Mouse (Mus musculus) T-helper 1 cell (primary cell): ENCODE measurements around the gene Cyp1a1.

ENCODE experiments used
- in situ Hi-C: fragments of 300-600 bp; cut with MboI, MseI; formaldehyde crosslinking; loops from one replicate; pipeline ENCODE4 v1.15.1; 2025; ENCODE audit warnings: high pct_unique_total_duplicates

The Cyp1a1 gene

DNA sequence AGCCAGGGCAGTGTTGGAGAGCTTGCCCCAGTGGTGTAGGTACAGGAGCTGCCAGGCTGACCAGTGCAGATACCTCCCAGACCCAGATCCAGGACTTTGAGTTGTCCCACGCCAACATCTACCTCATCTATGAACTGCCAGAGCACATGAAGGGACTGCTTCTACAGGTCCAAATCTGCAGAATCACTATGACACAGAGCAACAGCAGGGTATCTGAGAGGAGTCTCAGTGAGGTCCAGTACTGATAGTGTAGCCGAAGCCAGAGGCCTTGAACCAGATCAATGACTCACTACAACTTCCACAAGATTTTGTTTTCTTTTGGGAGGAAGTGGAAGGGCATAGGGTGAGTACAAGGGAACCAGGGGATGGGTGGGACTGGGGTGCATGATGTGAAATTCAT is at the start of gene Cyp1a1:
Cyp1a1 (plus strand) TSS at position 178 of the 400 bp plus-strand sequence.
- in situ Hi-C loops, result no loop called here

DNA sequence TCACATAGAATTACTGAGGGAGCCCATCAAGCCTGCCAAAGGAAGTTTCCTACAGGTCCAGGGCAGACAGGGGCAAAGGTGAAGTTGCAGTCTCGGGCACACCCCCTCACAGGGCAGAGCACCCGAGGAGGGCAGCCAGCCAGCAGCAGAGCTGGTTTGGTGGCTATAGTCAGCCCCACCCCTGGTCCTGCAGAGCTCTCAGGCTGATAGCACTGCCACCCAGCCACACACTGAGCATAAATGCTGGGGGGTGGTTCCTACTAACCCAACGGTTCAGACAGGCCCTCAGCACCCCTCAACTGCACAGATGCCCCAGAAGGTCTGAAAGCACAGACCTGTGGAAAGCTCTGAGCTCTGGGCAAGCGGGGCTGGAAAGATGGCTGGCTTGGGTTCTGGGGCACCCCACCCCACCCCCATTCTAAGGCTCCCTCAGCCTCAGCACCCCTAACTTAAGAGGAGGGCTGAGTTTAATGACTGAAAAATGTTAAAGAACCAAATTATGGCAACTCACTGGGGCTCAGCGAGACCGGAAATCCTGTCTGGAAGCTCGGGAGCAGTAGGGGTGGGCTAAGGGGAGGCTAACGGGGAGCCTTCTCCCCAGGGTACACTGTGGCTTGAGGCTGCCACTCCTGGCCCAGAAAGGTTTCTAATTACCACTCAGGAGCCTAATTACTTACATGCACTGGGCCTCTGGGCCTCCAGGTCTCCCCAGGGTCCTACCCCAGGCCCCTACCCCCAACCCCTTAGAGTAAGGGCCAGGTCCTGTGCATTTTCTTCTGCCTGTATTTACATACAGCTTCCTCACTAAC is 48.9 kb upstream of the Cyp1a1 start:
- in situ Hi-C loops, result no loop called here

DNA sequence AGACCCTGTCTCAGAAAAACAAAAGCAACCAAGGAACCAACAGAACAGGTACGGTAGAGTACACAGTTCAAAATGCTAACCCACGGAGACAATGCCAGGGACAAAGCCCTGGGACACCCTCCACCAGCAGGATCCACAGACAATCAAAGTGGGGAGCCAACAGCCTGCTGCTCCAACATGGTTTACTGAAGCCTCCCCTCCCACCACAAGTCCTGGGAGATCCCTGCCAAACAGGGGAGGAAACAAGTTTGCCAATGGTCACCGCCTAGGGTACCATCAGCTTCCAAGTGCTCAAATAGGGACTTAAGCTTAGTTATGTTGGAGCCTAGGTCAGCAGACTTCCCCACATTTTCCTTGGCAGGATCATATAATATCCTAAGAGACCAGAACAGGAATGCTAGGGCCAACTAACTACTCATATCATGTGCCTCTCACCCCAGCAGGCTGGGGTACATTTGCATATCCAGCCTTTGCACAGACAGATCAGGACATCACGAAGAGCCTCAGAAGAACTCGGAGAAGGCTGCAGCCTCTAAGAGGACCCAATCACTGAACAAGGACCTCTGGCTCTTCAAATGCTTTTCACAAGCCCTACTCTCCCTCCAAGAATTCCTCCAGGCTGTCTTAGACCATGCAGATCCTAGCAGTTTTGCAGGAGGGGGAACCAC is 47.9 kb upstream of the Cyp1a1 start:
- in situ Hi-C loops, result loop anchor here (5.0 kb wide), 1 partner anchor 87 kb away; the partner anchor contains the start of gene Mpi

- in situ Hi-C loops, result loop anchor here (5.0 kb wide), 1 partner anchor 88 kb away; the partner anchor contains the start of gene Mpi
These were observed 47.3 kb upstream of the Cyp1a1 start for GRCm38 (mm10) chr9:57640384-57640783.

DNA sequence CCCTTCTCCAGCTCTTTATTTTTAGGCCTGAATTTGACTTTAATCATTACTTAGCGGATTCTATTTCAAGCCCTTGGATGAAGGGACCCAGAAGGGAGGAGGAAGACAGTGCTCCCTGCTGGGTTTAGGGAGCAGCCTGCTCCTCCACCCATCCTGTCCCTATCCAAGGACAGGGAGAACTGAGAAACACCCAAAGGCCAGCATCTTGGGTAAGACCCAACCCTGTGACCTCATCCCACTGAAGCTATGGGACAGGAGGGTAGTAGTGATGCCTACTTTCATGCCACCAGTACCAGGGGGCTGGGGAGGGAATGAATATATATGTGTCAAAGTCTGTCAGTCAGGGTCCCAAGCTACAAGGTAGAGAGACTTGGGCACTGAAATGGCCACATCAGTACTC is 46.7 kb upstream of the Cyp1a1 start:
- in situ Hi-C loops, result loop anchor here (5.0 kb wide), 1 partner anchor 89 kb away; the partner anchor contains the start of gene Mpi

DNA sequence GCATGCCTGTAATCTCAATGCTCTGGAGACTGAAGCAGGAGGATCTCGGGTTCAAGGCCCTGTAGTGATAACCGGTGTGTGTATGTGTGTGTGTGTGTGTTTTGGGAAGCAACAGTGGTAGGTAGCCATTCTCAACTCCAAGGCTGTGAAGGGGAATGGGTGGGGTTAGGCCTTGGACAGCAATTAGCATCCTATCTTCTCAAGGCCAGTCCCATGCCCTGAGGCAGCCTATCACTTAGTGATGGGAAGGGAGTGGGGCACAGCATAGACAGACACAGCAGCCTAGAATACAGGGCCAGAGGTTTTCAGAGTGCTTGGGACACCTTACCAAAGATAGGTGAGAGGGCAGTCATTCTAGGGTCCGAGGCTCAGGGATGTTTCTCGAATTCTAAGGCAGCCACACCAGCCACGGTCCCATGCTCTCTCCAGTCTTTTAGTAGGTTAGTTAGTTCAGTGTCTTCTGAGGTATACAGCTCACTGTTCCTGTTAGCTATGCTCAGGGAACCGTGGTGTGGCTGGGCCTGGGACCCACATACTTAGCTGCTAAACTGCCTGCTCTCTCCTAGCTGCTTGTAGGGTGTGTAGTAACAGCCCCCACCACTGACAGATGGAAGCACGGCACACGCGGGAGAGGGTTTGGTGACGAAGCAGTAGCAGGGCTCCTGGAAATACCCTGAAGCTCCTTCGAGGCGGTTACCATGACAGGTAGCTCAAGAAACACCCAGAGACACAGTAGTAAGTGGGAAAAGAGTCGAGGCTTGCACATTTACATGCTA is 45.8 kb upstream of the Cyp1a1 start:
- in situ Hi-C loops, result loop anchor here (5.0 kb wide), 1 partner anchor 90 kb away; the partner anchor contains the start of gene Mpi

GRCm38 (mm10) chr9:57643169-57643855 is 44.4 kb upstream of the Cyp1a1 start:
- in situ Hi-C loops, result loop anchor here (5.0 kb wide), 1 partner anchor 91 kb away; the partner anchor contains the start of gene Mpi

DNA sequence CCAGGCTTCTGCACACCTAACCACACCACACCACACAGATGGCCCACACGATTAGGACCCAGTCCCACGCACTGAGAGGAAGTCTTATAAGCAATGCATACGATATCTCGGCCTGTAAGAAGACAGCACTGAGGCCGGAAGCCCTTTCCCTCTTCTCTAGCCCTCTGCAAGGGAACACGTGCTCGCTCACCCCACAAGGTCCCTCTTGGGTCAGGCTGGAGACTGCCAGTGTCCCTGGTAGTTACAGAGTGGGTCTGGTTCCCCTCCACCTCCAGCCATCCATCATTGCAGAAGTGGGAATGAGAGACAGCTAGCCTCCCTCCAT is 43.9 kb upstream of the Cyp1a1 start:
- in situ Hi-C loops, result loop anchor here (5.0 kb wide), 1 partner anchor 92 kb away; the partner anchor contains the start of gene Mpi

GRCm38 (mm10) chr9:57644442-57644943 is 43.2 kb upstream of the Cyp1a1 start:
- in situ Hi-C loops, result loop anchor here (5.0 kb wide), 1 partner anchor 92 kb away; the partner anchor contains the start of gene Mpi

DNA sequence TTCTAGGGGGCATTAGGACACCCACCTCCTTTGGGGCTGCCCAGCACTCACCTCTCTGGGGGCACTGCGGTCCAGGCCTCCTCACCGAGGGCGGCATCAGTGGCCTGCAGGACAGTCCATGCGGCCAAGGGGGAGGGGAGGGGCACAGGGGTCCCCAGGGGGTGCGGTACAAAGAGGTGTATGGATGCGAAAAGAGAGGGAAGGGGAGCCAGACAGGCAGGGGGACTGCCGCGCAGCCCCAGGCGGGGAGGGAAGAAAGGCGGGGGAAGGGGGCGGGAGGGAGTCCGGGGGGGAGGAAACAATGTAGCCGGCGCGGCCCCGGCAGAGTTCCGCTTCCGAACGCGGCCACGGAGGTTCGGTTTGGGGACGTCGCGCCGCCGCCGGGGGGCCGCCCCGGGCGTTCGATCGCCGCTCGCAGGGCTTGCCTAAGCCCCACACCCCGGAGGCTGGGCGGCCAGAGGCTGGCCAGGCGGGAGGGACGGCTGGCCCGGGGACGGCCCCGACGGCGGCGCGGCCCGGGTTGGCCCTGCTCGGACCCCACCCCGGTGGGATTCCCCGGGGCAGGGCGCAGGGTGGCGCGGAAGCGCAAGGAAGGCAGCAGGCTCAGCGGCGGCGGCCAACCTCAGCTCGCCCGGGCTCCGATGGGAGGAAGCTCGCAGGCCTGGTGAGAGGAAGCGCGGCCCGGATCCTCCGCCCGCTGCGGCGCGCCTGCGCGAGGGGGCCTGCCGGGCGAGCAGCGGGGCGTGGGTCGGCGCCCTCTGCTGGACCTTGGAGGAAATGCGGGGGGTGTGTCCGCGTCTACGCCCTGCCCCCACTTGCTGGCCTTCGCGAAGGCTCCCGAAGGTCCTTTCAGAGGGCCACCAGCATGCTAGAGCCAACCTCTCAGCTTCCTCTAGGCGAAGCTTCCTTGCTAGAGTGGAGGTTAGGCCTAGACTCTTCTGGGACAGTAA is 42.5 kb upstream of the Cyp1a1 start:
- in situ Hi-C loops, result loop anchor here (5.0 kb wide), 1 partner anchor 93 kb away; the partner anchor contains the start of gene Mpi

DNA sequence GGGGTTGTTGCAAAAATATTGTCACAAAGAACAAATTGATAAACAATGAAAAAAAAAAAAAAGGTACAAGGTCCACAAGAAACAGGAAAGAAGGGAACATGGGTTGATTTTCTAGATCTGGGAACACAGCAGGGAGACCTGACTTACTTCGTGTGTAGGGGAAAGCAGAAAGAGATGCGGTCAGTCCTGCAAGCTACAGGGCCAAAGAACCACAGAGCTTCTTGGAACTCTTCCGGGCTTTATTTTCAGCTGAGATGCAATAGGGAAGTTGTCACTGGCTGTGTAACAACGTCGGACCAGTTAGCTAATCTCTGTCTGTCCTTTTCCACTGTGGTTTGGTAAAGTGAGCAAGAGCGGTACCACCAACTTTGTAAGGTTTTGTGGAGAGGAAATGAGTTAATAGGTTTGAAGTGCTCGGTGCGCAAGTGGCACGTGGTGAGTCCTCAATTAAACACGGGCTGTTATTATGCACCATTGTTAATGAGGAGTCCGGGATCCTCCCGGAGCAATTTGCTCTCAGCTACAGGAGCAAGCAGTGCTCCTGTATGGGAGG is 41.1 kb upstream of the Cyp1a1 start:
- in situ Hi-C loops, result no loop called here

DNA sequence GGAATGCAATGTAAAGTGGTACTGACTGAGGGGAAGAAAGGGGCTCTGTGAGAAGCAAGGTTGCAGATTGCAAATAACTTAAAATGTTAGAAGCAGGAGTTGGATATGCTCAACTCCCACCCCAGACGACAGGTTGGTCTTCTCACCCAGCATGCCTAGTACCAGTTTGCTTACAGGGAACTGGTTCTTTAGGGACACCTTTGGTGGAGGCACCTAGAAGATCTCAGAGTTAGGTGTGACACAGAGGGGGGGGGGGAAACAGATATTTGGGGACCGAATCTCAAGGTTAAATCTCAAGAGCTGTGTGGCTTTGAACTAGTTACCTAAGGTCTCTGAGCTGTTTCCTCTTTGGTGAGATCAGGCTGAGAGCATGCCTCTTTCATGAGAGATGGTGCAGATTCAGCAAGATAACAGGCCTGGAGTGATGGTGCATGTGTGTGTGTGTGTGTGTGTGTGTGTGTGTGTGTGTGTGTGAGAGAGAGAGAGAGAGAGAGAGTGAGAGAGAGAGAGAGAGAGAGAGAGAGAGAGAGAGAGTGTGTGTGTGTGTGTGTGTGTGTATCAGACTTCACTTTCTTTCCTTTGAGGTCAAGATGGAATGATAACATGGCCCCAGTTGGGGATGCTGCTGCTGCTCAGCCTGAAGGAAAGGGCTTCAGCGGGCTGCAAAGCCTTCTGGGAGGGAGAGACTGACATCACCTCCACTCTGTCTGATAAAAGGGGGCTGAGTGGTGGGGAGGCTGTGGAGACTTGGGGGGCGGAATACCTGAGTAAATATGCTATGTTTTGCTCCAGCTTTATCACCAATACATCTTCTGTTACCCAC is 40.2 kb upstream of the Cyp1a1 start:
- in situ Hi-C loops, result no loop called here

GRCm38 (mm10) chr9:57650130-57650785 is 37.5 kb upstream of the Cyp1a1 start:
- in situ Hi-C loops, result no loop called here

DNA sequence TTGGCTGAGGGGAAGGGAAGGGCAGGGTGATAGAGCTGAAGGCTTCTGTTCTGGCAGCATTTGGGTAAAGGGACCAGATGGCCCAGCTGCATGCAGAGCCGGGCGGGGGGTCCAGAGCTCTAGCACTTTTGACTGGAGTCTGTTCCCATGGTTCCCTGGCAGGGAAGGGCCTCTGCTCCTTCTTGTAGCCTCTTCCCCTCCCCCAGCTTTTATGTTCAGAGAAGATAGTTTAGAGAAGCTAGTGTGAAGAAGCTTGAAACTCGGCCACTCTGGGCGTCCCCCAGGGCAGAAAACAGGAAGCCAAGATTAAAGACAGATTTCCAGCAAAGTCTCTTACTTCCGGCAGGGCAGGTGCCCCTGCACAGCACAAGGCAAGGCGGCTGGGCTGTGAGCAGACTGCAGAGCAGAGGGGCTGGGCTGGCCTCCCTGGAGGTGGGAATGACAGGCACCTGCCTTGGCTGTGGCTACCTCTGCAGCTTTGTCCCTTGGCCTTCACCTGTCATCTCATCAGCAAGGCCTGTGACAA is 36.9 kb upstream of the Cyp1a1 start:
- in situ Hi-C loops, result no loop called here

- in situ Hi-C loops, result no loop called here
These were observed 35.4 kb upstream of the Cyp1a1 start for GRCm38 (mm10) chr9:57652351-57652750.

- in situ Hi-C loops, result no loop called here
These were observed 34.9 kb upstream of the Cyp1a1 start for GRCm38 (mm10) chr9:57652855-57653254.

DNA sequence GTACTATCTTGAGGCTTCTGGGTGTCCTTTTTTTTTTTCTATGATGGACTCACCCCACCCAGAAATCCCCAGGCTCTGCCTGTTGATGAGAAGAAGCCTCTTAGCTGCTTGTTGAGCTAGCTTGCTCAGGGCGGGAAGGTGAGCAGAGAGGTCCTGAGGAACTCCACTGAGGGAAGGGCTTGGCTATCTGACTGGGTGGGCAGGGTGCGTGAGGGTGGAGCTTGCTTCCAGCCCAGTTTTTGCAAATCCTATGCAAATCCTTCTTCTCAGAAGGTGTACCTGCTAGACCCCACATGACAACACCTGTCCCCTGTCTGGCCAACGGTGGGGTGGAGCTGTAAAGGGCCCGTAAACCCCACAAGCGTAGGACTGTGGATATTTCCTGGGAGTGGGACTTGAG is 34.4 kb upstream of the Cyp1a1 start, which contains the start of gene Csk:
Csk (minus strand) TSS at position 349 of the 400 bp plus-strand sequence.
- in situ Hi-C loops, result no loop called here

- in situ Hi-C loops, result no loop called here
These were observed 32.8 kb upstream of the Cyp1a1 start for GRCm38 (mm10) chr9:57654966-57655365.
